Mouse (Mus musculus) hindbrain, embryonic 15.5 days (tissue): ENCODE results near the gene Rab8b. TPM values are rescaled to one million over a fixed set of nuclear protein-coding genes. Genes with fewer than 3 reads are reported as not detected.

Experiments used
- ATAC-seq: fragments of 200-750 bp; cut with Nextera tagmentation; 2 replicates; pipeline ENCODE4 v1.8.0; 2017; ENCODE audit warnings: low read depth, moderate number of reproducible peaks, moderate TSS enrichment; ENCODE audit not compliant: low FRiP score
- H3K27ac ChIP-seq: fragments of 300-500 bp; sonication (generic); replicated peaks from 2 replicates; pipeline ENCODE4 v1.5.1; 2015; ENCODE audit warnings: mild to moderate bottlenecking, inconsistent platforms
- H3K27me3 ChIP-seq: fragments of 300-500 bp; sonication (generic); 2 replicates; pipeline ENCODE4 v1.6.1; 2015; ENCODE audit warnings: control low read depth, inconsistent platforms
- H3K36me3 ChIP-seq: fragments of 300-500 bp; sonication (generic); 2 replicates; pipeline ENCODE4 v1.6.1; 2015; ENCODE audit warnings: control low read depth, inconsistent platforms
- H3K4me1 ChIP-seq: fragments of 300-500 bp; sonication (generic); replicated peaks from 2 replicates; pipeline ENCODE4 v1.6.1; 2015; ENCODE audit warnings: control low read depth, inconsistent platforms
- H3K4me2 ChIP-seq: fragments of 300-500 bp; sonication (generic); 2 replicates; pipeline ENCODE4 v1.6.1; 2015; ENCODE audit warnings: moderate library complexity, mild to moderate bottlenecking, inconsistent platforms
- H3K4me3 ChIP-seq: fragments of 300-500 bp; sonication (generic); 2 replicates; pipeline ENCODE4 v1.5.1; 2015; ENCODE audit warnings: mild to moderate bottlenecking, inconsistent platforms
- H3K9ac ChIP-seq: fragments of 300-500 bp; sonication (generic); 2 replicates; pipeline ENCODE4 v1.6.1; 2015; ENCODE audit warnings: inconsistent platforms
- H3K9me3 ChIP-seq: fragments of 300-500 bp; sonication (generic); 2 replicates; pipeline ENCODE4 v1.6.1; 2016; ENCODE audit warnings: control low read depth, inconsistent platforms
- WGBS: fragments of 180-500 bp; shearing (Covaris S2); methylation state at CpG from one replicate; pipeline ENCODE4 v1.1.7; 2015; 5-methylcytosine and 5-hydroxymethylcytosine counted together
- polyA plus RNA-seq: library from polyadenylated mRNA; unstranded; fragments of >200 nt; fragmentation: Nextera tagmentation; extraction: Ambion mirVana; gene quantifications from 2 replicates; pipeline ENCODE4 v1.2.1, GENCODE M21; 2015

The Rab8b gene
- polyA plus RNA-seq, result 35.9 and 38.4 TPM in 2 replicates

DNA sequence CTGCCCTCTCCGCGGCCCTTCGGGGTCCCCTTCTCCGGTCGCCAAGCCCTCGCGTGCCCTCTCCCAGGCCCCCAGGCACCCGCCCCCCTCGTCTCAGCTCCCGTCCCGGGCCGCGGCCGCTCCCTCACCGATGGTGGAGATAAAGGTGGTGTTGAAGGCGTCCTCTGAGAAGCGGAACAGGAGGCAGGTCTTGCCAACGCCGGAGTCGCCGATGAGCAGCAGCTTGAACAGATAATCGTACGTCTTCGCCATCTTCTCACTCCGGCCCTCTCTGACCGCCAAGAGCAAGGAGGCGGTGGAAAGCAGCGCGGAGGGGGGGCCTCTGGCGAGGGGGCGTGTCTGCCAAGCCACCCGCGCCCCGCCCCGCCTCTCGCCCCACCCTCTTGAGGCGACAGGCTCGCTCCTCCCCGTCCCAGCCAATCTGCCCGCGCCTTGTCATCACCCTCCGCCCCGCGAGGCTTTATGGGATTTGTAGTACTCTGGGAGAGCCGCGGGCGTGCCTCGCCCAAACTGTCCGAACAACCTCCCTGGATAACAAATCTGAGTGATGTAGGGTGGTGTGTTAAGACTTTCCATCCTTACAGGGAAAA, at the start of gene Rab8b:
TSS of gene Rab8b (minus strand) at position 306 of the 590 bp plus-strand sequence.
- peak; percentile 97 for ATAC-seq
- Histone ChIP-seq H3K4me3 (peak within 1 kb of the TSS; percentile 87), H3K9me3 (no peaks in the 10 kb centered on the region), H3K27ac (peak within 1 kb of the TSS; percentile 94), H3K4me2 (peak within 1 kb of the TSS; percentile 86), H3K9ac (peak within 1 kb of the TSS; percentile 92), H3K36me3 (no peaks in the 10 kb centered on the region), H3K4me1 (peaks cover 40% of the 10 kb centered on the region), H3K27me3 (no peaks in the 10 kb centered on the region)
- WGBS, result under 1% methylated on average over 49 of the region's 49 CpGs

DNA sequence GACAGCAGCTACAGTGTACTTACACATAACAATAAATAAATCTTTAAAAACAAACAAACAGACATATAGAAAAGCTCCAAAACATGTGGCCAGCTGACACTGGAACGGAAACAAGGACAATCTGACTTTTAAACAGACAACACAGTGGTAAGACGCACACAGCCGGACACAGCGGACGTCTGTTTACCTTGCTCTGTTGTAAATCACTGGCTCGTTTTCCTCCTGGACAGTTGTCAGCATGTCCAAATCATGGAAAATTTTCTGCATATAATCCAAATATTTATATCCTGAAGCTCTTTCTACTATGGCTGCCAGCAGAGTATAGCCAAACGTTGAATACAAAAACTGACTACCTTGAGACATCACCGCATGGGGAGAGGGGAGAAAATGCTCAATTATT, 48.0 kb upstream of the Rab8b start:
- no peak overlapping the region for H3K4me3 ChIP-seq
- ATAC-seq, result no peak
- no peaks in the 10 kb centered on the region for H3K9me3 ChIP-seq
- H3K4me1 ChIP-seq, result no peaks in the 10 kb centered on the region
- H3K27me3 ChIP-seq, result no peaks in the 10 kb centered on the region
- WGBS, result 90% methylated on average over 8 of the region's 8 CpGs
- H3K4me2 ChIP-seq, result no peak overlapping the region
- H3K27ac ChIP-seq, result no peak overlapping the region
- peaks cover 33% of the 10 kb centered on the region for H3K36me3 ChIP-seq
- no peak overlapping the region for H3K9ac ChIP-seq

DNA sequence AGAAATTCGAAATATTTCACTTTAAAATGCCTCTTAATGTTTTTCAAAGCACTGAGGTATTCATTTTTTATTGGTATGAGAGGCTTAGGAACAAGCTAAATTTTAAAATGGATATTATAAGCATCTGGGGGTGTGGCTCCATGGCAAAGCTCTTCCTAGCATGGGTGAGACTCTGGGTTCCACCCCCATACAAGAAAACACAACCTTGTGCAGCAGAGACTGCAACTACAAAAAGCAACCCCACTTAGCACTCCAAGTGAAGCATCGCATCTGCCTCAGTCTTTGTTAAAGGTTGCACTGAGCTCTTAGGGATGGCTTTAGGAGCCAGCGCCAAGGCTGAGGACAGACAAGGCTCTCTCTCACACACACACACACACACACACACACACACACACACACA, 42.0 kb upstream of the Rab8b start:
- 80% methylated on average over 3 of the region's 3 CpGs for WGBS
- Histone ChIP-seq H3K27me3 (no peaks in the 10 kb centered on the region), H3K36me3 (no peaks in the 10 kb centered on the region), H3K4me1 (no peaks in the 10 kb centered on the region), H3K4me3 (no peak overlapping the region), H3K9me3 (no peaks in the 10 kb centered on the region), H3K27ac (no peak overlapping the region), H3K4me2 (no peak overlapping the region), H3K9ac (no peak overlapping the region)
- no peak for ATAC-seq

DNA sequence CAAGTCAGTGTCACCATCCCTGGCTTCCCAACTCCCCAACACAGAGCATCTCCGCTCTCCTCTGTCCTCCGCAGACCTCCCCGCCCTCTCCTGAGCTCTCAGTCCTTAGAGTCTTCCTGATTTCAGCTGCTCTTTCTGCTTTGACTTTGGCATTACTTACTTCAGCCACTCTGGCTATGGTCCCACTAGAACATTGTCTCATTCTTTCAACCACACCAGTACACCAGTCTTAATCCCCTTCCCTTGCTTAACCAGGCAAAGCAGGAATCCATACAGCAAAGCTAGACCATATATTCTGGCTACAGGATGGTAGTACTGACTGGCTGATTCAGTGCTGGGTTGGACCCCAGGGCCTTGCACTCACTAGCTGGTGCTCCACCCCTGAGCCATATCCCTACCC, 38.0 kb upstream of the Rab8b start:
- Histone ChIP-seq H3K9me3 (no peaks in the 10 kb centered on the region), H3K27ac (no peak overlapping the region), H3K9ac (no peak overlapping the region), H3K4me3 (no peak overlapping the region), H3K36me3 (0 out of 2 replicates have a peak, but pooled peaks cover 5% of the 10 kb centered on the region), H3K4me2 (no peak overlapping the region), H3K4me1 (no peaks in the 10 kb centered on the region), H3K27me3 (no peaks in the 10 kb centered on the region)
- no peak for ATAC-seq
- WGBS, result 97% methylated on average over 3 of the region's 3 CpGs

DNA sequence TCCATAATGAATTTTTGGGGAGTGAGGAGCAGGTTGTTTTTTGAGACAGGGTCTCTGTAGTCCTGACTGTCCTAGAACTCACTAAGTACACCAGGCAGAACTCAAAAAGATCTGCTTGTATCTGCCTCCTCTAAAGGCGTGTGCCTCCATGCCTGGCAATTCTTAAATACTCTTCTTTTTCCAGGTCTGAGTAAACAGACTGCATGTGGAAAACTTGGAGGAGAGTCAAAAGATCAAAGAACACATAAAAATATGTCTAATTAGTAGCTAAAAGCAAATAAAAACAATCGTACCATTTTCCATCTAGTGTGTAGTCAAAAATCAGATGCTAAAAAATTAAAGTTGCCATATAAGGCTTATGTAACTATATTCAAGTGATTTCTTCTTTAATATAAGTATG, 33.4 kb upstream of the Rab8b start:
- Histone ChIP-seq H3K27me3 (no peaks in the 10 kb centered on the region), H3K27ac (no peak overlapping the region), H3K9ac (no peak overlapping the region), H3K4me3 (no peak overlapping the region), H3K4me1 (no peaks in the 10 kb centered on the region), H3K36me3 (peaks cover 13% of the 10 kb centered on the region), H3K9me3 (no peaks in the 10 kb centered on the region), H3K4me2 (no peak overlapping the region)
- 86% methylated on average over 2 of the region's 2 CpGs for WGBS
- no peak for ATAC-seq

DNA sequence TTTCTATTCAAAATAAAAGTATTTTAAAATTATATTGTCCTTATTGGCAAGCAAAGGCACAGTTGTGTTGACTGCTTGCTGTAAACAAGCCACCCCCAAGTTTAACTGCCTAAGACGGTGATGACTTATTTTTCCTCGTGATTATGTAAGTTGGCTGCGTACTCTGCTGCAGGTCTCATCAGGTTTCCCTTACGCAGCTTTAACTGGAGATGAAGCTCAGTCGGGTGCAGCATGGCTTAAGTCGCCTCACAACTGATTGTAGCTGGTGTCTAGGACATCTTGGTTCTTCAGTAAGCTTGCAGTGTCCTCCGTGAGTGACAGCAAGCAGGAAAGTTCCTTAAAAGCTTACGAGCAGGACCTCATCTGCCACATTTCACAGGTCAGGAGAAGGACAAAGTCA, 32.8 kb upstream of the Rab8b start:
- Histone ChIP-seq H3K4me2 (no peak overlapping the region), H3K9me3 (no peaks in the 10 kb centered on the region), H3K36me3 (peaks cover 13% of the 10 kb centered on the region), H3K27ac (no peak overlapping the region), H3K27me3 (no peaks in the 10 kb centered on the region), H3K4me1 (no peaks in the 10 kb centered on the region), H3K4me3 (no peak overlapping the region), H3K9ac (no peak overlapping the region)
- 83% methylated on average over 8 of the region's 8 CpGs for WGBS
- no peak for ATAC-seq

DNA sequence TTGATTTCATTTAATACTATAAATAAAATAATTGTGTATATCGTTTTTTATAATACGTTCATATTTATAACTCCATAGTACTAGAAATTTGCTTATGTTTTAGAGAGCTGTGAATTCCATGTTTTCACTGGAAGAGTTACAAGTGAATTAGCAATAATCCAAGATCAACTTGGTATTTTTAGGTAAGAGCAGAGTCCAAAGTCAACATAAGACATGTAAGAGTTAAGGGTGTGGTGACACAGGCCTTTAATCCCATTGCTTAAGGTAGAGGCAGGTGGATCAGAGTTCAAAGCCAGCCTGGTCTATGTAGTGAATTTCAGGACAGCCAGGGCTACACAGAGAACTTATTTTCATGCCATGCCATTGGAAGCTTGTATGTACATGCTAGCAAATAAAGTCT, 29.0 kb upstream of the Rab8b start:
- Histone ChIP-seq H3K4me2 (no peak overlapping the region), H3K4me1 (peaks cover 12% of the 10 kb centered on the region), H3K9ac (no peak overlapping the region), H3K9me3 (no peaks in the 10 kb centered on the region), H3K4me3 (no peak overlapping the region), H3K27me3 (no peaks in the 10 kb centered on the region), H3K27ac (no peak overlapping the region), H3K36me3 (peaks cover 8% of the 10 kb centered on the region)
- ATAC-seq, result no peak
- 96% methylated on average over 2 of the region's 2 CpGs for WGBS

DNA sequence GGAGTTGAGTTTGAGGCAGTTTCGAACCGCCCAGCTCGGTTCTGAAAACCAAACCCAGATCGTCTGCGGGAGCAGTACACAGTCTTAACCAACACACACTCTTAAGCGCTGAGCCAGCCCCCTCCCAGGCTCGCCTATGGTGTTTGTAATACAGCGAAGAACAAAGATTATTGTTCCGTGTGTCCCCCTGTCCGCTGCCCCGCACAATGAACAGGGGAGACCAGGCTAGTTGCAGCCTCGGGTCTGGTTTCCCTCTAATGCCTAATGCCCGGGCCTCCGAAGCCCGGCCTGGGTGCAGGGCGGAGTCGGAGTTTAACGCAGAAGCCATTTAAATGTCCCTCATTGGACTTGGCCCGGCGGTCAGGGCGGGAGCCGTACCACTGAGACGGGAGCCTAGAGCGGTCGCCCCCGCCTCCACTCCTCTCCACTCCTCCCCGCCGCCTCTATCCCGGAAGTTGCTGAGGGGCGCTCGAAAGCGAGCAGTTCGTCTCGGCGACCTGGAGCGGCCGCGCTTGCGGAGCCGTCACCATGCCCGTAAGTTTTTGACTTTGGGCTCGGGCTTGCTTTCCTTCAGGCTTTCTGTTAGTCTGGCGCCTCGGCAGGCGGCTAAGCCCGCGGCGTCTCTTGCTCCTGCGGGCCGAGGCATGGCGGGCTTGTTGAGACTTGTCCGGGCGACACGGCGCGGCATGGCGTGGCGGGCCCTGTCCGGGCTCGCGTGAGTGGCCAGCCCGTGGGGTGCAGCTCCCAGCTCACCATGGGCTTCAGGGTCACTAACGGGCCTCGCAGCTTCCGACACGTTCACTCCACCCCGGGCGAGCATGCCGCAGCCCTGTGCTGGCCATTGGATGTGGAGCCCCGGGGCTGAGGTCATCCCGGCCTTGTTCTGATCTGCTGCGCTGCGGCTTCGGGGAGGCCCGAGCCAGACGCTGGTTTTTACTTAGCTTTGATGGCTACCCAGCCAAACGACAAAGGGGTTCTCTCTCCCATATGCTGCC, 26.5 kb upstream of the Rab8b start, which contains the start of gene Rps27l:
TSS of gene Rps27l (plus strand) at position 440 of the 995 bp plus-strand sequence.
- H3K9ac ChIP-seq, result peak within 1 kb of the TSS; percentile 70
- under 1% methylated on average over 77 of the region's 77 CpGs for WGBS
- H3K27ac ChIP-seq, result peak within 1 kb of the TSS; percentile 93
- peaks cover 12% of the 10 kb centered on the region for H3K4me1 ChIP-seq
- no peaks in the 10 kb centered on the region for H3K27me3 ChIP-seq
- peaks cover 8% of the 10 kb centered on the region for H3K36me3 ChIP-seq
- peak; percentile 98 for ATAC-seq
- H3K4me3 ChIP-seq, result peak within 1 kb of the TSS; percentile 64
- no peaks in the 10 kb centered on the region for H3K9me3 ChIP-seq
- H3K4me2 ChIP-seq, result peak within 1 kb of the TSS; percentile 71

DNA sequence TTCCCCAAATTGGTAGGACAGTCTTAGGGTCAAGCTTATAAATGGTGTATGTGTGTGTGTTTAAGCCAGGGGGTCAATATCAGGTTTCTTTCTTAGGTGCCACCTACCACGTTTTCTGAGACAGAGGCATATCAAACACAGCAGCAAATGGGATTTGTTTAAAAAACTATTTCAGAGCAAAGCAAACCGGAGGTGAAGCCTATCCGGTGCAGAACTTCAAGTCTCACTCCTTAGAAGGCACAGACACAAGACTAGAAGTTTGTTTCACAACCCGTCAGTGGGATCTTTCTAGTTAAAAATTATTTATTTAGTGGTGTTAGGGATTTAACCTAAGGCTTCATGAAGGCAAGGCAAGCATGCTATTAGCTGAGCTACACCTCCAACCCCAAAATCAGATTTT, 25.7 kb upstream of the Rab8b start:
- Histone ChIP-seq H3K4me1 (peaks cover 12% of the 10 kb centered on the region), H3K4me2 (peak overlapping the region; percentile 71), H3K9ac (peak overlapping the region; percentile 70), H3K36me3 (peaks cover 8% of the 10 kb centered on the region), H3K27ac (peak overlapping the region; percentile 93), H3K27me3 (no peaks in the 10 kb centered on the region), H3K4me3 (peak overlapping the region; percentile 64), H3K9me3 (no peaks in the 10 kb centered on the region)
- ATAC-seq, result no peak
- 30% methylated on average over 4 of the region's 4 CpGs for WGBS

DNA sequence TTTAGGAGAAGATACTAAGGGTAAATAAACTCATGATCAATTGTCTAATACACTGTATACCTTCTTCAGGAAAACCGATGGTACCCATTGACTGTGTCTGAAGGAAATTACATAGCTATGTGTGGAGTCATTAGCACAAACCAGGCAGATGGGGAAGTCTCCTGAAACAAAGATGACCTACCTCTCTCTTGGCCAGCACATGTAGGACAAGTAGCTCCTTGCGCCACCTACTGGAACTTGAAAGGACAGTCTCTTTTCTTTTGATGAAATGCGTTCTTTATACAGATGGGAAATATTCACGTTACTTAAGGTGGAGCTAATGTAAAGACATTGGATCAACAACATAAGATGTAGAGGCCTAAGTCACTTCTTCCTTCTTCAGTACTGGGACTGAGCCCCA, 19.3 kb upstream of the Rab8b start:
- H3K4me2 ChIP-seq, result no peak overlapping the region
- no peaks in the 10 kb centered on the region for H3K27me3 ChIP-seq
- no peak overlapping the region for H3K9ac ChIP-seq
- no peaks in the 10 kb centered on the region for H3K36me3 ChIP-seq
- 11% methylated on average over 4 of the region's 4 CpGs for WGBS
- peak; percentile 53; the same call in 1 of the 2 replicates for ATAC-seq
- no peak overlapping the region for H3K27ac ChIP-seq
- H3K9me3 ChIP-seq, result no peaks in the 10 kb centered on the region
- no peak overlapping the region for H3K4me3 ChIP-seq
- peaks cover 14% of the 10 kb centered on the region for H3K4me1 ChIP-seq

DNA sequence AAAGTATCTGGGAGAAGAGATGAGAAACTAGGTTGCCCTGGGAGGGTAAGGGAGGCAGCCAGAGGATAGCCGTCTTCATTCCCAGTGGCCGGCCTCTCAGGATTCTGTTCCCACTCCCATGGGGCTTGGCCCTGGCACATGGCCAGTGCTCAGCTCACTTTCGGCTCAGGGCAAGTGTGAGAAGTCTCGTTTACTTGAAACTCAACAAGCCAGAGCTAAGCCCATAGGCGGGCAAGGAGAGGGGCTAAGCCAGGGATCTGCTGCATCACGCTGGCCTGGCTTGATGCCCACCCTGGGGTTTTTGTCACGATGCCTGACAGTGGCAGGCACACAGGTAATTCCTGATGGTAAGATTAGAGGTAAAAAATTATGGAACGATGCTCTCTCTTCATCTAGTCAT, 18.0 kb upstream of the Rab8b start:
- Histone ChIP-seq H3K9ac (no peak overlapping the region), H3K27ac (peak overlapping the region; percentile 36; the same call in 1 of the 2 replicates), H3K27me3 (no peaks in the 10 kb centered on the region), H3K36me3 (no peaks in the 10 kb centered on the region), H3K4me2 (no peak overlapping the region), H3K4me3 (no peak overlapping the region), H3K9me3 (no peaks in the 10 kb centered on the region), H3K4me1 (peaks cover 23% of the 10 kb centered on the region)
- 58% methylated on average over 8 of the region's 8 CpGs for WGBS
- no peak for ATAC-seq
